Mouse (Mus musculus) hindbrain, postnatal 0 days (tissue): ENCODE data around the gene Pla2g4b. TPM values are rescaled to one million over a fixed set of nuclear protein-coding genes. Genes with fewer than 3 reads are reported as not detected.

Experiments used
- ATAC-seq: fragments of 200-750 bp; cut with Nextera tagmentation; 2 replicates; pipeline ENCODE4 v1.8.0; 2017; ENCODE audit warnings: mild to moderate bottlenecking, moderate TSS enrichment, moderate library complexity
- DNase-seq: peaks from one replicate; pipeline ENCODE4 v3.0.0-alpha.2; 2015; ENCODE audit warnings: low spot score
- H3K27ac ChIP-seq: fragments of 300-500 bp; sonication (generic); 2 replicates; pipeline ENCODE4 v1.5.1; 2014; ENCODE audit warnings: mild to moderate bottlenecking
- H3K27me3 ChIP-seq: fragments of 300-500 bp; sonication (generic); 2 replicates; pipeline ENCODE4 v1.6.1; 2014; ENCODE audit warnings: low read length, mixed read lengths; ENCODE audit not compliant: insufficient read depth
- H3K36me3 ChIP-seq: fragments of 300-500 bp; sonication (generic); 2 replicates; pipeline ENCODE4 v1.6.1; 2014; ENCODE audit warnings: low read length, mixed read lengths; ENCODE audit not compliant: insufficient read depth
- H3K4me1 ChIP-seq: fragments of 300-500 bp; sonication (generic); 2 replicates; pipeline ENCODE4 v1.6.1; 2014; ENCODE audit warnings: antibody characterized with exemption, low read length, mixed read lengths; ENCODE audit not compliant: insufficient read depth
- H3K4me2 ChIP-seq: fragments of 300-500 bp; sonication (generic); 2 replicates; pipeline ENCODE4 v1.6.1; 2014; ENCODE audit warnings: low read depth, mild to moderate bottlenecking, low read length, moderate library complexity, mixed read lengths
- H3K4me3 ChIP-seq: fragments of 300-500 bp; sonication (generic); 2 replicates; pipeline ENCODE4 v1.5.1; 2014; ENCODE audit warnings: low read length
- H3K9ac ChIP-seq: fragments of 300-500 bp; sonication (generic); replicated peaks from 2 replicates; pipeline ENCODE4 v1.6.1; 2014; ENCODE audit warnings: mild to moderate bottlenecking, low read length, moderate library complexity, mixed read lengths
- H3K9me3 ChIP-seq: fragments of 300-500 bp; sonication (generic); 2 replicates; pipeline ENCODE4 v1.6.1; 2016; ENCODE audit warnings: low read length, mixed read lengths
- CTCF ChIP-seq: IDR thresholded peaks from 2 replicates; pipeline ENCODE4 v1.5.1; 2016; ENCODE audit warnings: antibody characterized with exemption, control low read depth, low read depth
- WGBS: fragments of 180-500 bp; shearing (Covaris S2); extraction: QIAGEN DNeasy Blood & Tissue Kit; methylation state at CpG from one replicate; pipeline ENCODE4 v1.1.7; 2014; 5-methylcytosine and 5-hydroxymethylcytosine counted together
- polyA plus RNA-seq: library from polyadenylated mRNA; unstranded; fragments of >200 nt; fragmentation: Nextera tagmentation; extraction: Ambion mirVana; gene quantifications from 2 replicates; pipeline ENCODE4 v1.2.1, GENCODE M21; 2015
- total RNA-seq: library from RNA; depleted of rRNA; stranded (reverse); fragments of >200 nt; gene quantifications from 2 replicates; pipeline ENCODE4 v1.2.3, GENCODE M21; 2014

Pla2g4b gene
- total and polyA plus RNA-seq, 2 experiments from 2014 or later = 0.30 to 12.3 TPM

DNA sequence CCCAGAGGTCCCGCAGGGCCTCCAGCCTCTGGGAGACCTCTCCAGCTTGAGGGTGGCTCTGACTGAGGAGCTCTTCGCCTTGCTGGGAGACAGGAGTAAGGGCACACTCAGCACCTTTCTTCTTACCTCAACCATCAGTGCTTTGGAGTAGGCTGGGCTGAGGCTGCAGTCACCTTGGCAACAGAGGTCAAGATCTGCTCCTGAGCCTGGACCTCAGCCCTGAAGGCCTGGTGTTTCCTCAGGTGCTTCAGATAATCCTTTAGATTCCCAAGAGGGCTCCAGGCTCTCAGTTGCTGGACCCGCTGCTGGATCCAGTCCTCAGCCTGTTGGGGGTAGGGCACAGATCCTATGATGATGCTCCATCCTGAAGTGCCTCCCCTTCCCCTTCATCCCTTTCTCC lies 26.2 kb downstream of the Pla2g4b start:
- Histone ChIP-seq H3K9me3 (no peaks in the 10 kb centered on the region), H3K4me1 (no peaks in the 10 kb centered on the region; the same call in 1 of the 2 replicates), H3K9ac (no peak overlapping the region), H3K4me2 (no peak overlapping the region), H3K27ac (no peak overlapping the region), H3K4me3 (no peak overlapping the region), H3K27me3 (no peaks in the 10 kb centered on the region), H3K36me3 (no peaks in the 10 kb centered on the region)
- TF ChIP-seq CTCF = no peak
- ATAC-seq (no peak), DNase-seq (no peak)
- WGBS = 80% methylated on average over 3 of the region's 3 CpGs

DNA sequence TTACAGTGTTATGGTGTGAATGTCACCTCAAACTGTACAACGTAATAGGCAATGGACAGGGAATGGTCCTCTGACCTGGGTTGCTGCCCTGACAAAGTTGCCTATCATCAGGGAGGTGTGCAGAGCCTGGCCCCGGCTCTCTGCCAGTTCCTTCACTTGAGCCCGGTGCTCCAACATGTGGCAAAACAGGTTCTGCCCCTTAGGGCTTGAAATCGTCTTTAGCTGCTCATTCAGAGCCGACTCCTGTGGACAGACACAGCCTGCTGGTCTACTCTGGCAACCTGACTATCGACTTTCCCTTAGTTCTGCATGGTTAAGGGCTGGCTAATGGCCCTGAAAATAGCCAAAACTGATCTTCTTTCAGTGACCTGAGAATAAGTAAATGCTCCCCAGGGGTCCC lies 27.0 kb downstream of the Pla2g4b start:
- Histone ChIP-seq H3K36me3 (no peaks in the 10 kb centered on the region), H3K9me3 (no peaks in the 10 kb centered on the region), H3K9ac (no peak overlapping the region), H3K4me1 (no peaks in the 10 kb centered on the region; the same call in 1 of the 2 replicates), H3K4me2 (no peak overlapping the region), H3K27ac (no peak overlapping the region), H3K4me3 (no peak overlapping the region), H3K27me3 (no peaks in the 10 kb centered on the region)
- DNase-seq (no peak), ATAC-seq (no peak)
- WGBS = 76% methylated on average over 6 of the region's 6 CpGs
- no peak for TF ChIP-seq CTCF

DNA sequence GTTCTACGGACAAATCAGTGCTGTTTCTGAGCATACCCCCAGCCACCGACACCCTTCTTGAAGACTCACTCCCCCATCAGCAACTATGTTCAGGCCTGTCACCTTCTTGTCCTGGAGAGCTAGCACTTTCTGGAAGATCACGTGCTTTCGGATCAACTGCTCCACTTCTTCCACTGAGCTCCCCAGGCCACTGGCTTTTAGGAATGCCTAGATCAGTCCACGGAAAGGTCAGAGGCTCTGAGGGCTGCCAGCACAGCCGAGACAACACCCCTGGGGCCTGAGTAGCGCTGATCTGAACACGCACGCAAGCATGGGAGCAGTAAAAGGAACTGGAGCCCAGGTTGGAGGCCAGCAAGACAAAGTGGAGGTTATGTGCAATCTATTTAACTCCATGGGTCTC lies 27.4 kb downstream of the Pla2g4b start:
- ATAC-seq = no peak
- H3K9ac ChIP-seq = no peak overlapping the region

DNA sequence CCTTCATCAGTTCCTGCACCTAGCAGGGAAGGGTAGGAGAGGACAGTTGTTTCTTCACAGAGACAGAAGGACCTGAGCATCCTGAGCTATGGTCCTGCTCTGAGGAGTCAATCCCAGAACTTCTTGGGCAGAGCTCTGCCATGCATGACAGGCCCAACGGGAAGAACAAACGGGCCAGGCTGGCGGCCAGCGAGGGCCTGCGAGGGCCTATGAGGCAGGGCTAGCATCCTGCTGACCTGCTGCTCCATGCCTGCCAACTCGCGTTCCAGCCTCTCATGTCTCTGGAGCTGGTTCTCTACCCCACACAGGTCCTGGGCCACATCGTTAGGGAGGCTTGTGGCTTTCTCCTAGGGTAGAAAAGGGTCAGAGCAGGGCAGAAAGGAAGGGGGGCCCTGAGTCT lies 29.0 kb downstream of the Pla2g4b start:
- no peak for ATAC-seq
- 75% methylated on average over 8 of the region's 8 CpGs for WGBS
- no peak for TF ChIP-seq CTCF

More for the DNA sequence above, 27.4 kb downstream of the Pla2g4b start:
- Histone ChIP-seq H3K4me2 (no peak overlapping the region), H3K4me3 (no peak overlapping the region), H3K9me3 (no peaks in the 10 kb centered on the region), H3K36me3 (no peaks in the 10 kb centered on the region), H3K4me1 (no peaks in the 10 kb centered on the region), H3K27ac (no peak overlapping the region), H3K27me3 (no peaks in the 10 kb centered on the region)
- whole genome bisulfite sequencing = 65% methylated on average over 9 of the region's 9 CpGs
- no peak for DNase-seq
- TF ChIP-seq CTCF = no peak

DNA sequence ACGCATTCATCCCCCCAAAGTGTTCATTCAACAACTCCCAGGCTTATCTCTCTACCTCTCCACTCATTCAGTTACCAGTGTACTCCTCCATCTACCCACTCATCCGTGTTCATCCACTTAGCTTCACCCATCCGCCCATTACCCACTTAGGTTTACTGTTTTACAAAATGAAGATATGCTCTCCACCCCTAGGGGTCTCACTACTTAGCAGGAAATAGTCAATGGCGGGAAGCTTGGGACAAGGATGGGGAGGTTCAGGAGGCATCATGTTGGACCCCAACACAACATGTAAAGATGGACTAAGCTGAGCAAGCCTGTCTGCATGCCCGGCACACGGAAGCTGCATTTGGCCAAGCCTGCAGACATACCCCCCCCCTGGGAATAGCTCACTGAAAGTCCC lies 31.4 kb downstream of the Pla2g4b start:
- no peak overlapping the region for H3K4me3 ChIP-seq
- H3K4me2 ChIP-seq = no peak overlapping the region
- no peaks in the 10 kb centered on the region for H3K4me1 ChIP-seq
- H3K9me3 ChIP-seq = no peaks in the 10 kb centered on the region
- no peak overlapping the region for H3K27ac ChIP-seq
- H3K27me3 ChIP-seq = no peaks in the 10 kb centered on the region
- no peak for ATAC-seq
- H3K9ac ChIP-seq = no peak overlapping the region
- TF ChIP-seq CTCF = no peak; the same call in 1 of the 2 replicates
- WGBS = 88% methylated on average over 6 of the region's 6 CpGs
- DNase-seq = no peak
- H3K36me3 ChIP-seq = no peaks in the 10 kb centered on the region

More for the DNA sequence above, 29.0 kb downstream of the Pla2g4b start:
- H3K4me3 ChIP-seq = no peak overlapping the region
- H3K36me3 ChIP-seq = no peaks in the 10 kb centered on the region
- H3K9me3 ChIP-seq = no peaks in the 10 kb centered on the region
- H3K4me1 ChIP-seq = no peaks in the 10 kb centered on the region
- no peak overlapping the region for H3K9ac ChIP-seq
- DNase-seq = no peak
- H3K27ac ChIP-seq = no peak overlapping the region
- H3K4me2 ChIP-seq = no peak overlapping the region
- no peaks in the 10 kb centered on the region for H3K27me3 ChIP-seq

DNA sequence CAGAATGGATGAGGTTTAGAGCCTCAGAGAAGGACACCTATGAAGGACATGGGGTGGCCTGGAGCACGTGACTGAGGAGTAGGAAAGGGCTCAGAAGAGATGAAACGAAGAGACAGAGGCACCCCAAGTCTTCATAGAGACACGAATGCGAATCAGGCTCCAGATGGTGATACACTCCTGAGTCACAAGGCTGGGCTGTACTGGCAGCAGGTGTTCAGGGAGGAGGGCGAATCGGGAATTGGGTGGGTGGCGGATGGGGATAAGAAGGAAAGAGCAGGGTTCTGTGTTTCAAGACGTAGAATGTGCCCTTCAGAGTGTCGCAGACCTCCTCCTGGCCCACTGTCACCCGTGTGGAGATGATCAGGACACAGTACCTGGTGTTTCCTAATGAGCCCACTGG lies 32.0 kb downstream of the Pla2g4b start:
- Histone ChIP-seq H3K4me2 (no peak overlapping the region), H3K9ac (no peak overlapping the region), H3K9me3 (no peaks in the 10 kb centered on the region), H3K36me3 (no peaks in the 10 kb centered on the region), H3K4me3 (no peak overlapping the region), H3K27me3 (no peaks in the 10 kb centered on the region), H3K4me1 (no peaks in the 10 kb centered on the region), H3K27ac (no peak overlapping the region)
- no peak for ATAC-seq
- WGBS = 91% methylated on average over 10 of the region's 10 CpGs
- no peak for TF ChIP-seq CTCF
- no peak for DNase-seq

DNA sequence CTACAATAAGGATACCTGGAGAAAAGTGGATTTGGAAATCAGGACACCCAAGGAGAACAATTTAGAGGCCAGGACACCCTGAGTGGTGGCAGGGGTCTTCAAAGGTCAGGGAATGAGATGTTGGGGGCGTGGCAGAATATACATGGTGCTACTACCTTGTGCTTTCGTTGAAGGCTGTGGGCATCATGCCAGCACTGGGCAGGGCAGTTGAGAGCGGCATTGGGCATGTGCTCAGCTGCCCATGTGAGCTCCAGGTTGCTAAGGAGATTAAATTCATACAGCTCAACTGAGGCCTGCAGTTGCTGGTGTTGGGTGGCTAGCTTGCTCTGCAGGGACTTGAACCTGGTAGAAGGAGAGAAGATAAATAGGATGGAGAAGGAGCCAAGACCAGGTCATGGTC lies 33.0 kb downstream of the Pla2g4b start:
- Histone ChIP-seq H3K27ac (no peak overlapping the region), H3K9ac (no peak overlapping the region), H3K36me3 (no peaks in the 10 kb centered on the region), H3K4me1 (no peaks in the 10 kb centered on the region), H3K4me2 (no peak overlapping the region), H3K4me3 (no peak overlapping the region), H3K9me3 (no peaks in the 10 kb centered on the region), H3K27me3 (no peaks in the 10 kb centered on the region)
- 71% methylated on average over 3 of the region's 3 CpGs for WGBS
- ATAC-seq (no peak), DNase-seq (no peak)
- TF ChIP-seq CTCF = no peak
